Mouse (Mus musculus) CH12.LX (cell line): ENCODE measurements around the gene Creb3. TPM values are rescaled to one million over a fixed set of nuclear protein-coding genes. Genes with fewer than 3 reads are reported as not detected.
A peak's percentile ranks its signal among the peaks of the same experiment; 100 is the strongest.

Experiments used
- DNase-seq: peaks from one replicate; pipeline ENCODE4 v3.0.0-alpha.2; 2013; ENCODE audit errors: extremely low read depth
- H3K27ac ChIP-seq: 2 replicates; pipeline ENCODE4 v1.5.1; 2012; ENCODE audit warnings: low read depth, mild to moderate bottlenecking, control low read depth, moderate library complexity; ENCODE audit not compliant: insufficient read depth
- H3K27me3 ChIP-seq: replicated peaks from 2 replicates; pipeline ENCODE3; 2012; ENCODE audit warnings: inconsistent platforms
- H3K36me3 ChIP-seq, 2 experiments: replicated peaks in 1 of 2; 2 replicates each; pipeline versions ENCODE3 to v1.6.1; 2012; ENCODE audit warnings: inconsistent platforms in 1 of 2, low read length in 1 of 2, mild to moderate bottlenecking in 1 of 2, mixed read lengths in 1 of 2, moderate library complexity in 1 of 2; ENCODE audit not compliant: control insufficient read depth in 1 of 2, insufficient read depth in 1 of 2
- H3K4me1 ChIP-seq, 2 experiments: 2 replicates each; pipeline ENCODE4 v1.6.1; 2012; ENCODE audit warnings: inconsistent platforms in 1 of 2, moderate library complexity in 1 of 2; ENCODE audit not compliant: insufficient read depth in 2 of 2, control insufficient read depth in 1 of 2
- H3K4me2 ChIP-seq: 2 replicates; pipeline ENCODE4 v1.6.1; 2012; ENCODE audit warnings: low read depth, mild to moderate bottlenecking, control low read depth; ENCODE audit not compliant: poor library complexity, insufficient read depth, severe bottlenecking
- H3K4me3 ChIP-seq, 3 experiments: fragments of 150-350 bp in 1 of 3; sonication (generic) in 1 of 3; replicated peaks in 1 of 3; 2 replicates each; pipeline versions ENCODE3 to v1.5.1; 2011 to 2012; ENCODE audit warnings: low read depth in 2 of 3, low read length in 2 of 3, mild to moderate bottlenecking in 2 of 3, moderate library complexity in 2 of 3, control low read depth in 1 of 3, improper control_type of control experiment in 1 of 3, inconsistent platforms in 1 of 3, mixed read lengths in 1 of 3; ENCODE audit not compliant: poor library complexity in 1 of 3
- H3K79me2 ChIP-seq: replicated peaks from 2 replicates; pipeline ENCODE4 v1.6.1; 2012; ENCODE audit warnings: mild to moderate bottlenecking, moderate library complexity; ENCODE audit not compliant: control insufficient read depth, poor library complexity, insufficient read depth, severe bottlenecking; ENCODE audit errors: extremely low read depth
- H3K9ac ChIP-seq: 2 replicates; pipeline ENCODE4 v1.6.1; 2012; ENCODE audit warnings: low read depth, mild to moderate bottlenecking, control low read depth, moderate library complexity; ENCODE audit not compliant: insufficient read depth
- H3K9me3 ChIP-seq: replicated peaks from 2 replicates; pipeline ENCODE3; 2012; ENCODE audit warnings: low read length, inconsistent platforms, mixed read lengths
- E2F4 ChIP-seq: IDR thresholded peaks from 2 replicates; pipeline ENCODE4 v1.6.1; 2011; ENCODE audit warnings: low read depth, low read length, improper control_type of control experiment; ENCODE audit not compliant: insufficient replicate concordance
- ELF1 ChIP-seq: IDR thresholded peaks from 2 replicates; pipeline ENCODE4 v1.6.1; 2014; ENCODE audit warnings: low read depth, mild to moderate bottlenecking, inconsistent platforms, low read length, improper control_type of control experiment
- EP300 ChIP-seq: IDR thresholded peaks from 2 replicates; pipeline ENCODE4 v1.6.1; 2011; ENCODE audit warnings: low read length, improper control_type of control experiment
- HCFC1 ChIP-seq: IDR thresholded peaks from 2 replicates; pipeline ENCODE4 v1.6.1; 2012; ENCODE audit warnings: low read depth, mild to moderate bottlenecking, inconsistent platforms, low read length, improper control_type of control experiment
- IRF4 ChIP-seq: IDR thresholded peaks from 2 replicates; pipeline ENCODE4 v1.6.1; 2014; ENCODE audit warnings: low read depth, mild to moderate bottlenecking, inconsistent platforms, low read length, improper control_type of control experiment
- JUND ChIP-seq: conservative IDR thresholded peaks from 2 replicates; pipeline ENCODE4 v1.6.1; 2011; ENCODE audit warnings: low read depth, low read length, improper control_type of control experiment
- MAX ChIP-seq: IDR thresholded peaks from 2 replicates; pipeline ENCODE4 v1.6.1; 2011; ENCODE audit warnings: low read length, improper control_type of control experiment
- MEF2A ChIP-seq: IDR thresholded peaks from 2 replicates; pipeline ENCODE4 v1.6.1; 2014; ENCODE audit warnings: low read depth, mild to moderate bottlenecking, inconsistent platforms, low read length, improper control_type of control experiment, borderline replicate concordance
- POLR2AphosphoS2 ChIP-seq: IDR thresholded peaks from 2 replicates; pipeline ENCODE4 v1.6.1; 2011; ENCODE audit warnings: low read depth, low read length, improper control_type of control experiment
- RAD21 ChIP-seq: IDR thresholded peaks from 2 replicates; pipeline ENCODE4 v1.6.1; 2011; ENCODE audit warnings: low read depth, mild to moderate bottlenecking, low read length, improper control_type of control experiment, moderate library complexity
- SMC3 ChIP-seq: IDR thresholded peaks from 2 replicates; pipeline ENCODE4 v1.6.1; 2011; ENCODE audit warnings: low read depth, low read length, improper control_type of control experiment
- USF1 ChIP-seq: IDR thresholded peaks from 2 replicates; pipeline ENCODE4 v1.6.1; 2014; ENCODE audit warnings: low read depth, mild to moderate bottlenecking, inconsistent platforms, low read length, improper control_type of control experiment
- ZC3H11A ChIP-seq: IDR thresholded peaks from 2 replicates; pipeline ENCODE4 v1.6.1; 2012; ENCODE audit warnings: low read depth, mild to moderate bottlenecking, inconsistent platforms, low read length, improper control_type of control experiment
- ZMIZ1 ChIP-seq: IDR thresholded peaks from 2 replicates; pipeline ENCODE4 v1.6.1; 2012; ENCODE audit warnings: low read depth, mild to moderate bottlenecking, inconsistent platforms, low read length, improper control_type of control experiment
- ZNF384 ChIP-seq: IDR thresholded peaks from 2 replicates; pipeline ENCODE4 v1.6.1; 2012; ENCODE audit warnings: low read depth, low read length, improper control_type of control experiment, inconsistent platforms
- dilution Hi-C: fragments of 300-500 bp; cut with MboI; formaldehyde crosslinking; loops from 2 replicates; pipeline ENCODE4 v1.14.3; 2020; ENCODE audit warnings: low sequenced_read_pairs; ENCODE audit not compliant: extremely low pct_unique_long_range_greater_than_20kb, extremely low pct_ligation_motif_present
- in situ Hi-C: fragments of 300-500 bp; cut with MboI; formaldehyde crosslinking; loops from 3 replicates; pipeline ENCODE4 v1.14.3; 2019; ENCODE audit warnings: low sequenced_read_pairs, low pct_ligation_motif_present, low pct_unique_long_range_greater_than_20kb, mixed read lengths
- polyA plus RNA-seq: library from polyadenylated mRNA; unstranded; fragments of >175 nt; gene quantifications from 2 replicates; pipeline ENCODE4 v1.2.1, GENCODE M21; 2012; ENCODE audit warnings: low read depth; ENCODE audit not compliant: insufficient read length
- total RNA-seq, 2 experiments: library from RNA; depleted of rRNA; stranded (reverse); fragments of 300-350 nt in 1 of 2; fragments of >200 nt in 1 of 2; gene quantifications; 2 replicates each; pipeline ENCODE4 v1.2.3; 2012 to 2014

The Creb3 gene
- total and polyA plus RNA-seq, 3 experiments, result 26.1 to 33.1 (median 32.9) TPM

GRCm38 (mm10) chr4:43604099-43604498 lies 42.0 kb downstream of the Creb3 start:
- Histone ChIP-seq H3K9ac (no peak overlapping the region), H3K9me3 (no peaks in the 10 kb centered on the region), H3K27me3 (peaks cover 32% of the 10 kb centered on the region), H3K27ac (no peak overlapping the region), H3K36me3 (no peaks in the 10 kb centered on the region), H3K4me2 (no peak overlapping the region), H3K79me2 (no peaks in the 10 kb centered on the region), H3K4me3 (no peak overlapping the region), H3K4me1 (no peaks in the 10 kb centered on the region)
- in situ Hi-C loops, result no loop called here
- dilution Hi-C loops, result no loop called here
- no peak for DNase-seq
- peak; percentile 64 for TF ChIP-seq ZNF384
- no peak for TF ChIP-seq E2F4

- TF ChIP-seq MEF2A, result no peak
- TF ChIP-seq ZMIZ1, result no peak
- no peak for TF ChIP-seq RAD21
- TF ChIP-seq MAX, result no peak
- no peak for TF ChIP-seq USF1
- TF ChIP-seq E2F4, result no peak
- no peak for TF ChIP-seq ZC3H11A
- no peak for TF ChIP-seq POLR2AphosphoS2
- no peak for TF ChIP-seq ELF1
- H3K4me3 ChIP-seq, result no peak overlapping the region
Measured at GRCm38 (mm10) chr4:43604751-43605685, 42.9 kb downstream of the Creb3 start.

GRCm38 (mm10) chr4:43612534-43612933 lies 50.4 kb downstream of the Creb3 start:
- Histone ChIP-seq H3K4me1 (no peaks in the 10 kb centered on the region), H3K27ac (no peak overlapping the region), H3K4me2 (no peak overlapping the region), H3K27me3 (peaks cover 30% of the 10 kb centered on the region), H3K4me3 (no peak overlapping the region), H3K9me3 (no peaks in the 10 kb centered on the region), H3K79me2 (no peaks in the 10 kb centered on the region), H3K9ac (no peak overlapping the region), H3K36me3 (no peaks in the 10 kb centered on the region)
- no peak for DNase-seq
- in situ Hi-C loops, result no loop called here
- no peak for TF ChIP-seq RAD21
- TF ChIP-seq JUND, result no peak
- TF ChIP-seq POLR2AphosphoS2, result no peak
- TF ChIP-seq SMC3, result no peak
- TF ChIP-seq ELF1, result no peak
- no peak for TF ChIP-seq E2F4
- TF ChIP-seq IRF4, result no peak
- no peak for TF ChIP-seq EP300
- no peak for TF ChIP-seq ZMIZ1
- no peak for TF ChIP-seq HCFC1
- dilution Hi-C loops, result no loop called here

More at GRCm38 (mm10) chr4:43604751-43605685, 42.9 kb downstream of the Creb3 start:
- H3K9ac ChIP-seq, result no peak overlapping the region
- in situ Hi-C loops (no loop called here), dilution Hi-C loops (no loop called here)
- H3K4me2 ChIP-seq, result no peak overlapping the region
- H3K79me2 ChIP-seq, result no peaks in the 10 kb centered on the region
- peaks cover 37% of the 10 kb centered on the region for H3K27me3 ChIP-seq
- H3K27ac ChIP-seq, result no peak overlapping the region
- no peak for DNase-seq
- H3K9me3 ChIP-seq, result no peaks in the 10 kb centered on the region
- no peaks in the 10 kb centered on the region for H3K4me1 ChIP-seq
- H3K36me3 ChIP-seq, result no peaks in the 10 kb centered on the region
